Mouse (Mus musculus): ENCODE measurements around the gene Slc25a13.

The Slc25a13 gene

DNA sequence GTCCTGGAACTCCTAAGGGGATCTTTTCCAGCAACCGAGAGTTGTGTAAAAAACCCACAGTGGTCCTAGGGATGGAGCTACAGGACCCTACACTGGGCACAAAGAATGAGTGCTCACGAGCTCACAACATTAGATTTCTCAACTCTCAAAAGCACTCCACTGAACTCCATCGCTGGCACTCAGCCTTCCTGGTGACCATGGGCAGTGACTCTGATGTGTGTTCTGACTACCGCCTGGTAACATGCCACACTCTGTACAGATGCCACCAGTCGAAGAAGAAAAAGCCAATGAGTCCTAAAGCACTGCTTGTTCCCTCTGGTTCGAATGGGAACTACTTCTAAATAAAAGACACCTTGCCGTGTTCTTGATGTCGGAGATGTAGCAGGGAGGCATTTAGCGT is 111.4 kb downstream of the Slc25a13 start:
- no peak for DNase-seq

DNA sequence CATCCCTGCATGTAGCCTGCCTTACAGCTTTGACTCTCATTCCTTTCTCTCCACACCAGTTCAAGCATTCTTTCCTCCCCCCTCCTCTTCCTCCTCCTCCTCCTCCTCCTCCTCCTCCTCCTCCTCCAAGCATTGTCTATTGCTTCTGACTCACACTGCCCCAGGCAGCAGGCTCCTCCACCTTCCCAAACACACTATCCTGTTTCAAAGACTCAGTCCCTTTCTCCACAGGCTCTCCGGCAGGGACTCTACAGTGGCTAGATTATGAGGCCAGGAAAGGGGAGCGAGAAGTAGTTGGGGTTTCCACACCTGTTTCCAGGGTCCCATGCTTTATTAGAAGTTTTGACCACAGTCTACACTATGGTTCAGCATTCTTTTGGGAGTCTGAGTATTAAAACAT is 113.5 kb downstream of the Slc25a13 start:
- no peak for DNase-seq

DNA sequence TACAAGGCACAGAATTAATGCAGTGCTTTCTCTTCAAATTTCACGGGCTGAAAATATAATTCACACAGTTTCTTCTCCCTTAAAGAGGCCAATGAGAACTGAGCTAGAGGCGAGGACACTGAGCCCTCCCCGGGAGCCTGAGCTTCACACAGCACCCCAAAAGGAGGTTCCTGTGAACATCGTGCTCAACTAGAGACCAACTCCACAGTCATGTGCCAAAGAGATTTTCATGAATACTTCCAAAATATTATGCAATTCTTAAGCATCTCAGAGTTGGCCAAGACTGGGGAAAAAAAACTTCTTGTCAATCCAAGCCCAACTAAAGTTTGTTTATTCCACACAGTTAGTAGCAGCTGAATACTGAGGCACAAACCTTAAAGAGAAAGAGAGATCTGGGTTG is 115.4 kb downstream of the Slc25a13 start:
- DNase-seq, result no peak

- no peak for DNase-seq
Measured at GRCm38 (mm10) chr6:6100892-6101480, 116.0 kb downstream of the Slc25a13 start.

- DNase-seq, result no peak
Measured at GRCm38 (mm10) chr6:6093978-6094377, 123.0 kb downstream of the Slc25a13 start.

GRCm38 (mm10) chr6:6093522-6093921 is 123.5 kb downstream of the Slc25a13 start:
- no peak for DNase-seq

DNA sequence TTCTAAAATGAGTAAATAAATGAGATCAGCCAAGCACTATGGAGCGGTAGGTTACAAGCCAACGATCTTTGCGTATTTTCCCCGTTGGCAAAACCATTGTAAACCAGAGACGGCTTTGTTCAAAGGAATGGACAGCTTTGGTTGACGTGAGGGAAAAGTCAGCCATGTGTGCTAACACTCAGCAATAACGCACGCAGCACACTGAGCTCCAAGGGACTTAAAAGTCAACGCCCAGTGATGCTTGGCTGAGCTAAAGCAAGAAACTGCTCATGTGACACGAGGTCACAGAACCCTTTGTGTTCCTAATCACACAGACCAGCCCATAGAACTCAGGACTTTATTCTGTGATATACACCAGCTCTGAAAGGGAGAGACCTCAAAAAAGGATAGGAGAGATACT is 124.5 kb downstream of the Slc25a13 start:
- no peak for DNase-seq

DNA sequence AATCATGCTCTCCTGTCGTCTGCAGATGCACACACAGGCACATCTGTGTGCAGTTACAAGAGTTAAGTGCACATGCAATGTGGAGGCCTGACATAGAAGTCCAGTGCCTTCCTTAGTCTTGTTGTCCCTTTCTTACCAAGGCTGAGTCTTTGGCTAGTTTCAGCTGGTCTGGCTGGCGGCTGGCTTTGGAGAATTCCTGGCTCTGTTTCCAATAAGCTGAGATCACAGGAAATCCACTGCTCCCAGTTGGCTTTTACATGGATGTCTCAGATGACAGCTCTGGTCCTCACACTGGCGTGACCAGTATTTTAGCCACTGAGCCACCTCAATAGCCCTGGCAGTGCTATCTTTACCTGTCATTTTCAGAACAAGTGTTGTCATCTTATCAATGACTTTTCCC is 126.0 kb downstream of the Slc25a13 start:
- DNase-seq, result no peak

DNA sequence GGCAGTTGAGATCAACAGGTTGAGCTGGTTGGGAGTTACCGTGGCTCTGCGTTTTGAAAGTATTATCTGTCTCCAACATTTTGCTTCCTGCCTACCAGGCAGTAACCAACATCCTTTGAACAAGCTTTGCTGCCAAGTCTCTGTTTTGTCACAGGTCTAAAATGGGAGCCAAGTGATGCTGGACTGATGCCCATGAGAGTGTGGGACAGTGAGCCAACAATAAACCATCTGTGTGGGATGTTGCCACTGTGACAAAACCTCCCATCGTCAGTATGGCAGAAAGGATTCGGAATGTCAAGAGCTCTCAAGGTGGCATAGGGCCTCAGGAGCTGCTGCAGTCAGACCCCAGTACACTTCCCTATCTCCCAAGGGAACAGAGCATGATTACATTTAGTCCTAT is 128.8 kb downstream of the Slc25a13 start:
- peak; percentile 54 for DNase-seq

DNA sequence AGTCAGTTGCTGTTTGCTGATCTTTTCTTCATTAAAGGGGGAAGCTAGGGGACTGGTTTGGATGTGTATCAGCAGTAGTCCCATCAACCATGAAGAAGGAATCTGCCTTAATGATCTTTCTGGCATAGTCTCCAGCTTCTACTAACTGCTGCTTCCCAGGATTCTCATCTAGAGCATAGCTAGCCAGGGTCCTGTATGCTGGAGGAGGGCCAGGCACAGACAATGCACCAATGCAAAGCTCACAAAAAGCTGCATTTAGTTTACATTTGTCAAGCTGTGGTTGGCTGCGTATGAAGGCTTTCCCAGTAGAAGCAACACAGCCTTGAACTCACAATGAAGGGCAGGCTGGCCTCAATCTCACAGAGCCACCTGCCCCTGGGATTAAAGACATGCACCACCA is 136.5 kb downstream of the Slc25a13 start:
- no peak for DNase-seq

GRCm38 (mm10) chr6:6077234-6077633 is 139.7 kb downstream of the Slc25a13 start:
- no peak for DNase-seq

DNA sequence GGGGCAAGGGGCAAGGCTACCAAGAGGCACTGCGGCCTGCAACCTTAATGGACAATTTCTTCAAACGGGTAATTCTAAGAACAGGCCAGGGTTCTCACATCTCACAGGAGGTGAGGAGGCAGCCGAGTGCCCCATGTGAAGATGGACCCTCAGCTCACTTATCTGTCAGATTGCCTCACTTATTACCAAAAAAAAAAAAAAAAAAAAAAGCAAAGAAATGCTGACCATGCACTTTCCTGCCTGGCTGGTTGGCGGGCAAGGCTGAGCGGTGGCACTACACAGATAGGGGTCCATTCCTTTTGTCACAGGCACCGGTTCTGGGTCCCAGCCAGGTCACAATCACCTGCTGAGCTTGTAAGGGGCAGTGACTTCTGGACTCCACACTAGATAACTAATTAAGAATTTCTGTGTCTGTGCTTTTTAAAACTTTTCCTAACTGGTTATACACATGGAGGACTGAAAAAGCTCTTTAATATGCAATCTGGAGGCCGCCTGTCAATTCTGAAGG is 141.0 kb downstream of the Slc25a13 start:
- no peak for DNase-seq

DNA sequence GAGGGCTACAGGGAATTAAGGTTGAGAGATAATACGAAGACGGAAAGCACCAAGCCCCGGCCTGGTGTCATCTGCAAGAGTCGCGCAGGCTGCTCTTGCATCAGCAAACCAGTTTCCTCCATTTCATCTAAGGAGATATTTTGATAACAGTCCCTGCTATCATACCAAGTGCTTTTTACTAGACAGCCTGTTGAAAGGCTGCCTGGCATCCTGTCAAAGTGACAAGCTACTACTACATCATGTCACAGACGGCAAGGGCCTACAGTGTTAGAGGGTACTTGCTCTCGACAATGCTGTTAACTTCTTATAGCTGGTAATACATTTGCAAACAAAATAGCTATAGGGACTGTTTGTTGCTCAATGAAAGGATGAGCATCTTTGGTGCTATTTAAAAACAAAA is 145.9 kb downstream of the Slc25a13 start:
- no peak for DNase-seq

GRCm38 (mm10) chr6:6070015-6070414 is 147.0 kb downstream of the Slc25a13 start:
- no peak for DNase-seq

DNA sequence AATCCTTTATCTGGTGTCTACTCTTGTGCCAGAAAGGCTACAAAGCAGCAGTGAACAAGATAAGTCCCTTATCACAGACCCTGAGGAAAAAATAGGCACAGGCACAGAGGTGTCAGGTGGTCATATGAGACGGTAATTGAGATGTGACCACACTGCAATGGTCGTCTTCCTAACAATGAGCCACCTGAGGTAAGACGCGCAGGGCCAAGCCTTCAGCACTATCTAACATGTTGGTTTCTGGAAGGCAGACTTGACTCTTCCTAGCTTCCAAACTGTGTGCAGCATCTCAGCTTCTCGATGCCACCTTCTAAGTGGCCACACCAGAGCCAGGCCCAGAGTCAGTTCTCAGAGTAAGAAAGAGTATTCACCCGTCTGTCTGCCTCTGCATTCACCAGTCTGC is 149.8 kb downstream of the Slc25a13 start:
- DNase-seq, result no peak

DNA sequence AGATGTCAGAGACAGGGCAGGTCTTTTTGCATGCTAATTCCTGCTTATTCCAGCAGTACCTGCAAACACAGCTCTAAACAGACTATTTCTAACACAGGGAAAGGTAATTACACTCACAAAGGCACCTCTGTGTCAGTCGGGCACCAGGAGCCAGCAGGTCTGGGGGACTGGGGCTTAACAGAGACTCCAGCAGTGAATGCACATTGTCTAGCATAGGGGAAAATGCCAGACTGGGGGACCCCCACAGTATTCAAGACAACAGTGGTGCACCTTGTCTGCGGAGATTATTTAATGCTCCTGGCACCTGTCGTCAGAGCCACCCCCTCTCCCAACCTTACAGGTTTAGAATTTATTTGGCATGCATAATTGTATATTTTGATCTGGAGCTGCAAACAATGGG is 158.4 kb downstream of the Slc25a13 start:
- DNase-seq, result no peak

DNA sequence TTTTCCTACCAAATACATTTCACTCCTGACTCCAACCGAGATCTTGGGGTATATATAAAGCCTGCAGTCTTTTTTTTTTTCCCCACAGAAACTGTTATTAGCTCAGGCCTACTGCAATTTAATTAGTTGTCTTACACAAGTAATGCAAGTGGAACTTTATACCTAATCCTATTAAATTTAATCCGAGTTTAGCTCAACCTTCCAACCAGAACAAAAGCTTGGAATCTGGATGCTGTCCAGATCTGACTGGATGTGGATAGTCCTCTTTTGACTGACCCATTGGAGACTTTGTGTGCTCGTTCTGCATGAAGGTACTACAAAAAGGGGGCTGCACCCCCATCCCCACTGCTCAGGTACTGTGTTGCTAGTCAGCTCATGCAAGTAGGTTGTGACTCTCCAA is 163.0 kb downstream of the Slc25a13 start:
- DNase-seq, result no peak

DNA sequence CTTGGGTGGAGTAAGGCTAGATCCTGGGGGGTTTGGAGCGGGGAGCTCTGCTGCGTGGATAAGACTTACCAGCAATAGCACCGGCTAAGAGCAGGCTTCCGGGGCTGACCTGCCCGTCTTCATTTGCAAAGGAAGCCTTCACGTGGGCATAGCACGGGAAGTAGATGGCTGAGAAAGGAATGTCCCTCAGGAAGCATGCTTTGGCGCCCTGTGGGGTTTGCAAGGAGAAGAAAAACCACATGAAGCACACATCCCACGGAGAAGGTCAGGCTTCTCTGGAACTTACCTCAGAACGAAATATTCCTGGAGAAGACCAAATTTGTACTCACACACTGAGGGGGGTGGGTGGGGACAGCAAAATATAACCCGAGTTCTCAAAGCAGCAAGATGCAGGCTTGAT is 164.3 kb downstream of the Slc25a13 start:
- DNase-seq, result no peak

DNA sequence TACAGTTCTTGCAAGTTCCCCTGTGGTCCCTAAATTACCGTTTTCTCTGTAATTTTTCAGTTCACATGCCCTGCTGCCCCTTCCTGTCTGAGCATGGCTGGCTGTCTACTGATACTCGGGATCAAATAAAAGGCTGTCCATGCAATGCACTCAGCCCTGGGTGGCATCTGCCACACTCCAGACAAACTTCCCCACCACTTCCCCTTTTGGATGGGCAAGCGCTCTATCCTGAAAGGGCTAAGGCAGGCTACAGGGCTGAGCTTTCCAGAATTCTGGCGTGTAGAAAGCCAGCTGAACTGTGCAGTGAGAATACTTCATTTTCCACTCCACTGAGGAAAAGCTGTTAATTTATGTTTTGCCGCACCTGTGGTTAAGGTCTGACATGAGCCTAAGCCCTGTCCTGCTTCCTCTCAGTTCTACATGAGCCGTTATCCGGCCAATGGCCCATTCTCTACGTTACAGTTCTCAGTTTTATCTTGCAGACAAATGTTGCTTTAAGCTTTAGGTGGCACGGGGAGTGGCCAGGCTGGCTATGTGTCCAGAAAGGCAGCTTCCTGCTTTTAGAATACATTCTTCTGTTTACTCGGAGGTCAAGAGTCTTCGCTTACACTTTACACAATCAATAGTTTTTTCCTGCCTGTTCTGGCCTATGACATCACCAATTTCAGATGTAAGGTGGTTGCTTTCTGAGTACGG is 170.1 kb downstream of the Slc25a13 start:
- no peak for DNase-seq

DNA sequence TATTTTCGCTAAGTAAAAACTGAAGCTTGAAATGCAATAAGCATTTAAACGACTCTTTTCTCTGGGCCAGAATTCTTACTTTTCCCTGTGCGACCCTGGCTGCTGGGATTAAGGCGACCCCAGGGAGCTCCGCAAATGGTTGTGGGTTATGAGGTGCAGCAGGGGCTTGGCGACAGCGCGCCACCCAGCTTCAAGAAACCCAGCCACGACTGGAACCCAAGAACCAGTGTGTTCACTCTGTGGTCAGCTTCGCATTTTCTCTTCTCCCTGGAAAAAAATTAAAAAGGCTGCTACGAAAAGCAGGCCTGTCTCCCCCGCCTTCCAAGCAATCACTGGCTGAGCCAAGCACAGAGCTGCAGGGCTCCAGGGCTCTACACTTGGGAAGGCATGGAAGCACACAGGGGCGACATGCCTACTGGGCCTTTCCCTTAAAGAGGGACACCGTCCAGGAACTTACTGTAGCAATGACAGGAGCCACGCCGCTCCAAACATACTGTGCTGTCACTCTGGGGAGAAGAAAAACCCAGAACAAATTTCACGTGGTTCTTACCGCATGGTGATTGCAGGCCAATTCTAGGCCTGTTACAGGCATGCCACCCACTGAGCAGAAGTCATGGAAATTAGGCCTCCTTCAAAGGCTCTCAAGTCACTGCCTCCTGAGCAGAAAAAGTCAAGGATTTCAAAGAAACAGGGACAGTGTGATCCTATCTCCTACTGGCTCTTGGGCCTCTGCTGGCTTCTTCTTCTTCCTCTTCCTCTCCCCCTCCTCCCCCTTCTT is 178.0 kb downstream of the Slc25a13 start:
- no peak for DNase-seq

DNA sequence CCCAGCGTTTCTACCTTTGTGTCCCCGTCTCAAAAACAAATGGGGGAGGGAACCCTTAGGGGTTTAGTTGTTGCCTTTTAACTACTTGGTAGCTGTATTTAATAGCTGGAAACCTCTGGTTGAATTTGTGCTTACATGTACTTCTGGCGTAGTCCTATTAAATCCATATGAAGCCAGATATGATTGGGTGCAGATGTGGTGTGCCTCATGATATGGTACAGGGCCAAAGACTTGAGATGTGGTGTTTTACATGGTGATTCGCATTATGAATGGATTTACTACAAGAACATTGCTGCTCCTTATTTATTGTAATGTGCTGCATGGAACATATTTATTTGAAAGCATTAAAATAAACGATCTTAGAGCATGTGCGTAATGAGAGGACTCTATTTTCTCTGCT is 189.3 kb downstream of the Slc25a13 start:
- no peak for DNase-seq

GRCm38 (mm10) chr6:6023976-6024375 is 193.0 kb downstream of the Slc25a13 start:
- DNase-seq, result no peak

GRCm38 (mm10) chr6:6016931-6017330 is 200.0 kb downstream of the Slc25a13 start:
- no peak for DNase-seq

DNA sequence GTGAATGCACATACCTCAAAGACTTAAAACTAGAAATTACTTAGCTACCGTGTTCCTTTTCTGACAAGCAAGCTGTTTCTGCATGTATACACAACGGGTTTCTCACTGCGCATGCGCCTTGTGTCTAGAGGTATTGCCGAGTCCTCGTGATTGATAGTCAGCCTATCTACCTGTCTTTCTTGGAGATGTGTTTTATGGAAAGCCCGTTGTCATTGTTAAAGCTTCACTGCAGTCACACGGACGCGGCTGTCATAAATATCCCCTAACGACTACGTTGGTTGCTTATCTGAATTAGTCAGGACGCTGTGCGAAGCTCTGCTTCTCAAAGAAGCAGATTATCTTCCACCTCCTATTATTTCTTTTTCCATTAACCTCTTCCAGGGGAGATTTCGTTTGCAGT is 201.4 kb downstream of the Slc25a13 start:
- DNase-seq, result peak; percentile 13
